Mouse (Mus musculus): Measurements from ENCODE around the gene Coro1b. TPM values are rescaled to one million over a fixed set of nuclear protein-coding genes. Genes with fewer than 3 reads are reported as not detected.
A peak's percentile ranks its signal among the peaks of the same experiment; 100 is the strongest.

Gene Coro1b
- polyA plus RNA-seq, 1 experiment from 2014 or later, result 125 TPM

- no peak for ATAC-seq (ENCODE audit: low FRiP score)
Measured at GRCm38 (mm10) chr19:4112063-4112960, 36.1 kb upstream of the Coro1b start.

GRCm38 (mm10) chr19:4113186-4113805, 35.1 kb upstream of the Coro1b start:
- no peaks in the 10 kb centered on the region for H3K27me3 ChIP-seq
- no peaks in the 10 kb centered on the region for H3K4me1 ChIP-seq
- no peak overlapping the region for H3K9ac ChIP-seq
- H3K9me3 ChIP-seq, result no peaks in the 10 kb centered on the region
- ATAC-seq (ENCODE audit: low FRiP score), result no peak
- WGBS, result 88% methylated on average over 13 of the region's 13 CpGs
- peaks cover 75% of the 10 kb centered on the region for H3K36me3 ChIP-seq (replicated peaks)
- H3K4me3 ChIP-seq (replicated peaks), result no peak overlapping the region
- H3K4me2 ChIP-seq, result no peak overlapping the region
- no peak overlapping the region for H3K27ac ChIP-seq

More at GRCm38 (mm10) chr19:4112063-4112960, 36.1 kb upstream of the Coro1b start:
- Histone ChIP-seq H3K9me3 (no peaks in the 10 kb centered on the region), H3K4me2 (no peak overlapping the region), H3K4me3 (replicated peaks) (no peak overlapping the region), H3K27ac (no peak overlapping the region), H3K36me3 (replicated peaks) (peaks cover 69% of the 10 kb centered on the region), H3K27me3 (no peaks in the 10 kb centered on the region), H3K4me1 (no peaks in the 10 kb centered on the region), H3K9ac (no peak overlapping the region)
- WGBS, result 95% methylated on average over 26 of the region's 26 CpGs

GRCm38 (mm10) chr19:4113806-4114230, 34.6 kb upstream of the Coro1b start:
- no peak overlapping the region for H3K4me2 ChIP-seq
- H3K4me3 ChIP-seq (replicated peaks), result no peak overlapping the region
- H3K27ac ChIP-seq, result no peak overlapping the region
- H3K9me3 ChIP-seq, result no peaks in the 10 kb centered on the region
- H3K27me3 ChIP-seq, result no peaks in the 10 kb centered on the region
- WGBS, result 79% methylated on average over 5 of the region's 5 CpGs
- no peak for ATAC-seq (ENCODE audit: low FRiP score)
- no peaks in the 10 kb centered on the region for H3K4me1 ChIP-seq
- H3K9ac ChIP-seq, result no peak overlapping the region
- peaks cover 75% of the 10 kb centered on the region for H3K36me3 ChIP-seq (replicated peaks)

GRCm38 (mm10) chr19:4114551-4114950, 33.9 kb upstream of the Coro1b start:
- Histone ChIP-seq H3K4me3 (replicated peaks) (no peak overlapping the region), H3K9me3 (no peaks in the 10 kb centered on the region), H3K36me3 (replicated peaks) (peaks cover 75% of the 10 kb centered on the region), H3K27ac (no peak overlapping the region), H3K9ac (no peak overlapping the region), H3K4me1 (no peaks in the 10 kb centered on the region), H3K27me3 (no peaks in the 10 kb centered on the region), H3K4me2 (no peak overlapping the region)
- no peak for ATAC-seq (ENCODE audit: low FRiP score)
- 89% methylated on average over 10 of the region's 10 CpGs for WGBS

GRCm38 (mm10) chr19:4115144-4115543, 33.3 kb upstream of the Coro1b start:
- H3K9me3 ChIP-seq, result no peaks in the 10 kb centered on the region
- no peak overlapping the region for H3K4me2 ChIP-seq
- no peak overlapping the region for H3K27ac ChIP-seq
- H3K4me1 ChIP-seq, result peaks cover under 1% of the 10 kb centered on the region
- WGBS, result 94% methylated on average over 10 of the region's 10 CpGs
- no peak overlapping the region for H3K9ac ChIP-seq
- H3K36me3 ChIP-seq (replicated peaks), result peaks cover 73% of the 10 kb centered on the region
- ATAC-seq (ENCODE audit: low FRiP score), result no peak
- no peak overlapping the region for H3K4me3 ChIP-seq (replicated peaks)
- H3K27me3 ChIP-seq, result 0 out of 2 replicates have a peak, but pooled peaks cover 2% of the 10 kb centered on the region

GRCm38 (mm10) chr19:4115816-4116215, 32.6 kb upstream of the Coro1b start:
- 88% methylated on average over 11 of the region's 11 CpGs for WGBS
- no peak overlapping the region for H3K27ac ChIP-seq
- no peak overlapping the region for H3K4me3 ChIP-seq (replicated peaks)
- no peaks in the 10 kb centered on the region for H3K9me3 ChIP-seq
- peaks cover 8% of the 10 kb centered on the region for H3K4me1 ChIP-seq
- H3K4me2 ChIP-seq, result no peak overlapping the region
- H3K27me3 ChIP-seq, result 0 out of 2 replicates have a peak, but pooled peaks cover 7% of the 10 kb centered on the region
- no peak for ATAC-seq (ENCODE audit: low FRiP score)
- peaks cover 69% of the 10 kb centered on the region for H3K36me3 ChIP-seq (replicated peaks)
- H3K9ac ChIP-seq, result no peak overlapping the region

- H3K9me3 ChIP-seq, result no peaks in the 10 kb centered on the region
- H3K9ac ChIP-seq, result no peak overlapping the region
- H3K4me2 ChIP-seq, result no peak overlapping the region
- ATAC-seq (ENCODE audit: low FRiP score), result no peak
- H3K27ac ChIP-seq, result no peak overlapping the region
- WGBS, result 98% methylated on average over 7 of the region's 7 CpGs
- H3K4me3 ChIP-seq (replicated peaks), result no peak overlapping the region
- 0 out of 2 replicates have a peak, but pooled peaks cover 7% of the 10 kb centered on the region for H3K27me3 ChIP-seq
- H3K4me1 ChIP-seq, result peaks cover 10% of the 10 kb centered on the region
- H3K36me3 ChIP-seq (replicated peaks), result peaks cover 60% of the 10 kb centered on the region
Measured at GRCm38 (mm10) chr19:4117006-4117405, 31.4 kb upstream of the Coro1b start.

- H3K4me1 ChIP-seq, result peaks cover 10% of the 10 kb centered on the region
- no peak overlapping the region for H3K4me3 ChIP-seq (replicated peaks)
- 96% methylated on average over 2 of the region's 2 CpGs for WGBS
- no peak overlapping the region for H3K9ac ChIP-seq
- 0 out of 2 replicates have a peak, but pooled peaks cover 7% of the 10 kb centered on the region for H3K27me3 ChIP-seq
- H3K4me2 ChIP-seq, result no peak overlapping the region
- H3K27ac ChIP-seq, result no peak overlapping the region
- H3K36me3 ChIP-seq (replicated peaks), result peaks cover 46% of the 10 kb centered on the region
- no peaks in the 10 kb centered on the region for H3K9me3 ChIP-seq
- no peak for ATAC-seq (ENCODE audit: low FRiP score)
Measured at GRCm38 (mm10) chr19:4118350-4118749, 30.1 kb upstream of the Coro1b start.

GRCm38 (mm10) chr19:4119716-4120487, 28.5 kb upstream of the Coro1b start:
- no peaks in the 10 kb centered on the region for H3K9me3 ChIP-seq
- 0 out of 2 replicates have a peak, but pooled peaks cover 7% of the 10 kb centered on the region for H3K27me3 ChIP-seq
- 89% methylated on average over 6 of the region's 6 CpGs for WGBS
- H3K27ac ChIP-seq, result no peak overlapping the region
- H3K4me3 ChIP-seq (replicated peaks), result no peak overlapping the region
- 0 out of 2 replicates have a peak overlapping the region, but pooled peaks have one; percentile 55 for H3K4me2 ChIP-seq
- no peak for ATAC-seq (ENCODE audit: low FRiP score)
- peaks cover 10% of the 10 kb centered on the region for H3K4me1 ChIP-seq
- H3K36me3 ChIP-seq (replicated peaks), result peaks cover 31% of the 10 kb centered on the region
- no peak overlapping the region for H3K9ac ChIP-seq

- no peak overlapping the region for H3K9ac ChIP-seq
Measured at GRCm38 (mm10) chr19:4120496-4120895, 27.9 kb upstream of the Coro1b start.

GRCm38 (mm10) chr19:4121097-4121805, 27.2 kb upstream of the Coro1b start:
- H3K4me1 ChIP-seq, result peaks cover 14% of the 10 kb centered on the region

More at GRCm38 (mm10) chr19:4120496-4120895, 27.9 kb upstream of the Coro1b start:
- WGBS, result 96% methylated on average over 2 of the region's 2 CpGs
- Histone ChIP-seq H3K36me3 (replicated peaks) (peaks cover 25% of the 10 kb centered on the region), H3K4me3 (replicated peaks) (peak overlapping the region; percentile 46; the same call in 1 of the 2 replicates), H3K4me2 (peak overlapping the region; percentile 55), H3K9me3 (no peaks in the 10 kb centered on the region), H3K27ac (no peak overlapping the region), H3K4me1 (peaks cover 14% of the 10 kb centered on the region), H3K27me3 (0 out of 2 replicates have a peak, but pooled peaks cover 7% of the 10 kb centered on the region)
- ATAC-seq (ENCODE audit: low FRiP score), result no peak

More at GRCm38 (mm10) chr19:4121097-4121805, 27.2 kb upstream of the Coro1b start:
- Histone ChIP-seq H3K4me3 (replicated peaks) (peak overlapping the region; percentile 46), H3K4me2 (peak overlapping the region; percentile 55), H3K9ac (peak overlapping the region; percentile 50; the same call in 1 of the 2 replicates), H3K27ac (peak overlapping the region; percentile 82), H3K27me3 (0 out of 2 replicates have a peak, but pooled peaks cover 7% of the 10 kb centered on the region), H3K36me3 (replicated peaks) (peaks cover 18% of the 10 kb centered on the region), H3K9me3 (no peaks in the 10 kb centered on the region)
- peak; percentile 83 for ATAC-seq (ENCODE audit: low FRiP score)
- WGBS, result 3% methylated on average over 38 of the region's 38 CpGs
